Mouse (Mus musculus): ENCODE results near the gene Fam71e2. TPM values are rescaled to one million over a fixed set of nuclear protein-coding genes. Genes with fewer than 3 reads are reported as not detected.
A peak's percentile ranks its signal among the peaks of the same experiment; 100 is the strongest.
"Not testable (repeated sequence)": the region's sequence is repeated elsewhere in the genome, so short reads cannot be mapped to it uniquely, and the experiment has no call there.

The Fam71e2 gene
- total RNA-seq, 1 experiment, result not detected

- in situ Hi-C loops (cut with MboI; ENCODE audit: low sequenced_read_pairs in 2 of 2, unreplicated experiment in 2 of 2), result no loop called here
- no peaks in the 10 kb centered on the region for H3K9me3 ChIP-seq (ENCODE audit: control insufficient read depth, insufficient read depth, low read depth, low read length)
- no peaks in the 10 kb centered on the region for H3K4me1 ChIP-seq (ENCODE audit: control insufficient read depth in 2 of 2, insufficient read depth in 2 of 2, low read length in 2 of 2, poor library complexity in 1 of 2)
- peaks cover 36% of the 10 kb centered on the region for H3K36me3 ChIP-seq (ENCODE audit: control insufficient read depth, insufficient read depth, low read length, poor library complexity, severe bottlenecking)
- H3K9ac ChIP-seq (ENCODE audit: insufficient read depth, low read depth, low read length, poor library complexity, severe bottlenecking), result no peak overlapping the region; the same call in 1 of the 2 replicates
- H3K4me3 ChIP-seq (ENCODE audit: insufficient read depth in 1 of 2, low read depth in 1 of 2, low read length in 2 of 2, poor library complexity in 1 of 2, severe bottlenecking in 1 of 2), result no peak overlapping the region
- TF ChIP-seq HCFC1 (IDR thresholded peaks at IDR 0.05; ENCODE audit: borderline replicate concordance, insufficient read depth, low read length) (no peak), ZC3H11A (IDR thresholded peaks at IDR 0.05; ENCODE audit: borderline replicate concordance, low read depth, low read length) (no peak; the same call in 1 of the 2 replicates), CHD2 (IDR thresholded peaks at IDR 0.05; ENCODE audit: low read depth, low read length) (no peak), ZNF384 (IDR thresholded peaks at IDR 0.05; ENCODE audit: low read depth, low read length) (no peak), MAFK (IDR thresholded peaks at IDR 0.05; ENCODE audit: insufficient read depth, low read depth, low read length) (no peak)
- H3K27ac ChIP-seq (ENCODE audit: insufficient read depth, low read depth, low read length, poor library complexity, severe bottlenecking), result no peak overlapping the region
- DNase-seq (ENCODE audit: low read depth, low spot score), result no peak
These were observed 24.8 kb upstream of the Fam71e2 start for GRCm38 (mm10) chr7:4795767-4796433.

GRCm38 (mm10) chr7:4794631-4795168 is 23.6 kb upstream of the Fam71e2 start:
- Histone ChIP-seq H3K9ac (ENCODE audit: insufficient read depth, low read depth, low read length, poor library complexity, severe bottlenecking) (peak overlapping the region; percentile 100), H3K9me3 (ENCODE audit: control insufficient read depth, insufficient read depth, low read depth, low read length) (no peaks in the 10 kb centered on the region), H3K4me1 (ENCODE audit: control insufficient read depth in 2 of 2, insufficient read depth in 2 of 2, low read length in 2 of 2, poor library complexity in 1 of 2) (peaks cover 0 to 5% of the 10 kb centered on the region in 2 experiments; a peak in 1 of 4 replicates), H3K27ac (ENCODE audit: insufficient read depth, low read depth, low read length, poor library complexity, severe bottlenecking) (no peak overlapping the region; the same call in 1 of the 2 replicates), H3K36me3 (ENCODE audit: control insufficient read depth, insufficient read depth, low read length, poor library complexity, severe bottlenecking) (peaks cover 36% of the 10 kb centered on the region), H3K4me3 (ENCODE audit: insufficient read depth in 1 of 2, low read depth in 1 of 2, low read length in 2 of 2, poor library complexity in 1 of 2, severe bottlenecking in 1 of 2) (peak overlapping the region; percentile 84 to 99)
- TF ChIP-seq CHD2 (IDR thresholded peaks at IDR 0.05; ENCODE audit: low read depth, low read length), result no peak
- TF ChIP-seq MAFK (IDR thresholded peaks at IDR 0.05; ENCODE audit: insufficient read depth, low read depth, low read length), result no peak
- no peak for TF ChIP-seq ZNF384 (IDR thresholded peaks at IDR 0.05; ENCODE audit: low read depth, low read length)
- no peak for TF ChIP-seq HCFC1 (IDR thresholded peaks at IDR 0.05; ENCODE audit: borderline replicate concordance, insufficient read depth, low read length)
- TF ChIP-seq ZC3H11A (IDR thresholded peaks at IDR 0.05; ENCODE audit: borderline replicate concordance, low read depth, low read length), result no peak
- in situ Hi-C loops (cut with MboI; ENCODE audit: low sequenced_read_pairs in 2 of 2, unreplicated experiment in 2 of 2), result no loop called here
- DNase-seq (ENCODE audit: low read depth, low spot score), result no peak

GRCm38 (mm10) chr7:4793674-4794073 is 22.6 kb upstream of the Fam71e2 start:
- no peak for TF ChIP-seq HCFC1 (IDR thresholded peaks at IDR 0.05; ENCODE audit: borderline replicate concordance, insufficient read depth, low read length)
- no peak for TF ChIP-seq MAFK (IDR thresholded peaks at IDR 0.05; ENCODE audit: insufficient read depth, low read depth, low read length)
- TF ChIP-seq ZNF384 (IDR thresholded peaks at IDR 0.05; ENCODE audit: low read depth, low read length), result no peak
- TF ChIP-seq ZC3H11A (IDR thresholded peaks at IDR 0.05; ENCODE audit: borderline replicate concordance, low read depth, low read length), result no peak
- no peak for TF ChIP-seq CHD2 (IDR thresholded peaks at IDR 0.05; ENCODE audit: low read depth, low read length)
- peaks cover 0 to 6% of the 10 kb centered on the region in 2 experiments; a peak in 1 of 4 replicates for H3K4me1 ChIP-seq (ENCODE audit: control insufficient read depth in 2 of 2, insufficient read depth in 2 of 2, low read length in 2 of 2, poor library complexity in 1 of 2)
- in situ Hi-C loops (cut with MboI; ENCODE audit: low sequenced_read_pairs in 2 of 2, unreplicated experiment in 2 of 2), result no loop called here
- peak overlapping the region; percentile 94; the same call in 1 of the 2 replicates for H3K27ac ChIP-seq (ENCODE audit: insufficient read depth, low read depth, low read length, poor library complexity, severe bottlenecking)
- peak overlapping the region; percentile 84 to 99 for H3K4me3 ChIP-seq (ENCODE audit: insufficient read depth in 1 of 2, low read depth in 1 of 2, low read length in 2 of 2, poor library complexity in 1 of 2, severe bottlenecking in 1 of 2)
- H3K36me3 ChIP-seq (ENCODE audit: control insufficient read depth, insufficient read depth, low read length, poor library complexity, severe bottlenecking), result peaks cover 36% of the 10 kb centered on the region
- DNase-seq (ENCODE audit: low read depth, low spot score), result no peak
- no peaks in the 10 kb centered on the region for H3K9me3 ChIP-seq (ENCODE audit: control insufficient read depth, insufficient read depth, low read depth, low read length)
- peak overlapping the region; percentile 100 for H3K9ac ChIP-seq (ENCODE audit: insufficient read depth, low read depth, low read length, poor library complexity, severe bottlenecking)

GRCm38 (mm10) chr7:4793248-4793647 is 22.1 kb upstream of the Fam71e2 start:
- Histone ChIP-seq H3K9ac (ENCODE audit: insufficient read depth, low read depth, low read length, poor library complexity, severe bottlenecking) (peak overlapping the region; percentile 100), H3K27ac (ENCODE audit: insufficient read depth, low read depth, low read length, poor library complexity, severe bottlenecking) (peak overlapping the region; percentile 94), H3K4me3 (ENCODE audit: insufficient read depth in 1 of 2, low read depth in 1 of 2, low read length in 2 of 2, poor library complexity in 1 of 2, severe bottlenecking in 1 of 2) (peak overlapping the region; percentile 84 to 99), H3K36me3 (ENCODE audit: control insufficient read depth, insufficient read depth, low read length, poor library complexity, severe bottlenecking) (peaks cover 36% of the 10 kb centered on the region)
- in situ Hi-C loops (cut with MboI; ENCODE audit: low sequenced_read_pairs in 2 of 2, unreplicated experiment in 2 of 2); H3K4me1 ChIP-seq (ENCODE audit: control insufficient read depth in 2 of 2, insufficient read depth in 2 of 2, low read length in 2 of 2, poor library complexity in 1 of 2); DNase-seq (ENCODE audit: low read depth, low spot score); H3K9me3 ChIP-seq (ENCODE audit: control insufficient read depth, insufficient read depth, low read depth, low read length): not testable (repeated sequence)

Measured in ES-E14 (cell line).